Mouse (Mus musculus): ENCODE measurements around the gene Paox.
A peak's percentile ranks its signal among the peaks of the same experiment; 100 is the strongest.

- no peak for TF ChIP-seq POLR2A (IDR thresholded peaks at IDR 0.05; ENCODE audit: borderline replicate concordance, extremely low read depth, insufficient read depth, insufficient read length, poor library complexity, severe bottlenecking)
- peak; percentile 79 for TF ChIP-seq CTCF (IDR thresholded peaks at IDR 0.05; ENCODE audit: borderline replicate concordance, extremely low read depth, insufficient read depth, insufficient read length)
These were observed 25.8 kb downstream of the Paox start for GRCm38 (mm10) chr7:140141350-140141749.

All from brain, embryonic 14.5 days (tissue).